Comparison of ENCODE assay signal across 19 mouse cellular contexts in genomic region chr12:16183055-16183454, GRCm38 (mm10).
DNase-seq lines count a peak whose midpoint lies in the region; ATAC-seq and TF ChIP-seq lines count a peak whose summit lies in the region.
"Had no signal": no experiment of that assay in that cellular context is flagged by ENCODE, and none has a peak within 500 bp of the region (broad histone marks: within the 10 kb centered on the region; RNA-seq: fewer than 3 reads in every experiment).

No protein-coding gene starts in this region.

- DNase-seq in embryonic facial prominence, embryonic 10.5 days (ENCODE audit: low spot score): no peak
- DNase-seq in limb, embryonic 10.5 days (ENCODE audit: low spot score): no peak
- peak; percentile 46 for DNase-seq in limb, embryonic 14.5 days (ENCODE audit: low spot score)
- DNase-seq in urinary bladder, adult 18-20 months (ENCODE audit: low spot score in 2 of 2): no peak
- DNase-seq: adrenal gland, postnatal 14 days; B cell, adult 2 months; cerebellum, adult 11-12 months; cerebellum, adult 9-10 months; cerebellum, postnatal 25 days; gastrocnemius, postnatal 36 days had no signal

- H3K27ac ChIP-seq in embryonic facial prominence, embryonic 13.5 days: peak overlapping the region; percentile 28; the same call in 1 of the 2 replicates
- no peak overlapping the region for H3K27ac ChIP-seq in embryonic facial prominence, embryonic 10.5 days (replicated peaks)
- H3K27ac ChIP-seq in limb, embryonic 12.5 days: 0 out of 2 replicates have a peak overlapping the region, but pooled peaks have one; percentile 7
- H3K27ac ChIP-seq in limb, embryonic 10.5 days: no peak overlapping the region; the same call in 1 of the 2 replicates
- H3K27ac ChIP-seq in limb, embryonic 14.5 days (replicated peaks; ENCODE audit: low read depth, low read length): no peak overlapping the region; the same call in 1 of the 2 replicates
- no peak overlapping the region for H3K27ac ChIP-seq in forebrain, embryonic 15.5 days (replicated peaks)
- H3K27ac ChIP-seq: heart, embryonic 15.5 days; hindbrain, embryonic 15.5 days had no signal

- H3K36me3 ChIP-seq in embryonic facial prominence, embryonic 13.5 days: no peaks in the 10 kb centered on the region
- H3K36me3 ChIP-seq in embryonic facial prominence, embryonic 10.5 days (replicated peaks): no peaks in the 10 kb centered on the region
- H3K36me3 ChIP-seq in limb, embryonic 12.5 days: no peaks in the 10 kb centered on the region
- H3K36me3 ChIP-seq in limb, embryonic 10.5 days: no peaks in the 10 kb centered on the region
- no peaks in the 10 kb centered on the region for H3K36me3 ChIP-seq in limb, embryonic 14.5 days (ENCODE audit: control insufficient read depth, insufficient read depth, low read length)
- no peaks in the 10 kb centered on the region for H3K36me3 ChIP-seq in forebrain, embryonic 15.5 days
- H3K36me3 ChIP-seq: heart, embryonic 15.5 days; hindbrain, embryonic 15.5 days had no signal

- ATAC-seq in embryonic facial prominence, embryonic 13.5 days (ENCODE audit: insufficient number of reproducible peaks, insufficient read depth, low FRiP score, low TSS enrichment, low read depth): no peak
- ATAC-seq in limb, embryonic 12.5 days (ENCODE audit: insufficient number of reproducible peaks, insufficient read depth, low FRiP score, low TSS enrichment, low read depth): no peak
- peak; percentile 47 for ATAC-seq in limb, embryonic 14.5 days (ENCODE audit: low FRiP score, low read depth)
- no peak for ATAC-seq in forebrain, embryonic 15.5 days (replicated peaks)
- ATAC-seq: CD4-positive, CD25-positive, alpha-beta regulatory T cell, adult 4 months; forebrain, embryonic 16.5 days; intestine, postnatal 0 days had no signal

- H3K4me1 ChIP-seq in embryonic facial prominence, embryonic 13.5 days: peaks cover 12% of the 10 kb centered on the region
- peaks cover 4% of the 10 kb centered on the region; the same call in 1 of the 2 replicates for H3K4me1 ChIP-seq in embryonic facial prominence, embryonic 10.5 days
- peaks cover 27% of the 10 kb centered on the region for H3K4me1 ChIP-seq in limb, embryonic 12.5 days (replicated peaks)
- peaks cover 11% of the 10 kb centered on the region for H3K4me1 ChIP-seq in limb, embryonic 10.5 days
- H3K4me1 ChIP-seq in limb, embryonic 14.5 days (ENCODE audit: control insufficient read depth, insufficient read depth, low read length): peaks cover 12% of the 10 kb centered on the region; the same call in 1 of the 2 replicates
- H3K4me1 ChIP-seq in forebrain, embryonic 15.5 days: peaks cover 5% of the 10 kb centered on the region; the same call in 1 of the 2 replicates

- TF ChIP-seq POLR2A in limb, embryonic 14.5 days (IDR thresholded peaks at IDR 0.05; ENCODE audit: borderline replicate concordance, extremely low read depth, insufficient read depth, insufficient read length): no peak

- H3K4me2 ChIP-seq in embryonic facial prominence, embryonic 13.5 days: no peak overlapping the region
- H3K4me2 ChIP-seq in limb, embryonic 12.5 days: no peak overlapping the region
- H3K4me2 ChIP-seq in limb, embryonic 14.5 days (replicated peaks; ENCODE audit: low read depth, low read length, severe bottlenecking): no peak overlapping the region; the same call in 1 of the 2 replicates
- H3K4me2 ChIP-seq in forebrain, embryonic 15.5 days (replicated peaks): no peak overlapping the region
- H3K4me2 ChIP-seq: heart, embryonic 11.5 days; heart, embryonic 15.5 days; hindbrain, embryonic 15.5 days had no signal

- no peak overlapping the region for H3K4me3 ChIP-seq in embryonic facial prominence, embryonic 13.5 days
- H3K4me3 ChIP-seq in embryonic facial prominence, embryonic 10.5 days: no peak overlapping the region
- H3K4me3 ChIP-seq in limb, embryonic 12.5 days (replicated peaks): no peak overlapping the region
- H3K4me3 ChIP-seq in limb, embryonic 10.5 days: no peak overlapping the region
- no peak overlapping the region for H3K4me3 ChIP-seq in limb, embryonic 14.5 days (replicated peaks; ENCODE audit: low read length)
- H3K4me3 ChIP-seq in forebrain, embryonic 15.5 days: no peak overlapping the region
- H3K4me3 ChIP-seq: heart, embryonic 15.5 days; hindbrain, embryonic 15.5 days had no signal

- H3K9ac ChIP-seq in embryonic facial prominence, embryonic 13.5 days: no peak overlapping the region
- H3K9ac ChIP-seq in limb, embryonic 12.5 days (replicated peaks): no peak overlapping the region
- H3K9ac ChIP-seq in limb, embryonic 14.5 days (ENCODE audit: low read depth, low read length, severe bottlenecking): no peak overlapping the region
- H3K9ac ChIP-seq in forebrain, embryonic 15.5 days (replicated peaks): no peak overlapping the region
- H3K9ac ChIP-seq: heart, embryonic 15.5 days; hindbrain, embryonic 15.5 days had no signal

- no peaks in the 10 kb centered on the region for H3K27me3 ChIP-seq in embryonic facial prominence, embryonic 13.5 days
- no peaks in the 10 kb centered on the region for H3K27me3 ChIP-seq in embryonic facial prominence, embryonic 10.5 days (replicated peaks; ENCODE audit: low read depth, poor library complexity, severe bottlenecking)
- H3K27me3 ChIP-seq in limb, embryonic 12.5 days: no peaks in the 10 kb centered on the region
- no peaks in the 10 kb centered on the region for H3K27me3 ChIP-seq in limb, embryonic 10.5 days (ENCODE audit: low read depth, poor library complexity, severe bottlenecking)
- no peaks in the 10 kb centered on the region for H3K27me3 ChIP-seq in limb, embryonic 14.5 days (ENCODE audit: control insufficient read depth, insufficient read depth, low read length)
- no peaks in the 10 kb centered on the region for H3K27me3 ChIP-seq in forebrain, embryonic 15.5 days
- H3K27me3 ChIP-seq: heart, embryonic 15.5 days; hindbrain, embryonic 15.5 days had no signal

- H3K9me3 ChIP-seq in embryonic facial prominence, embryonic 13.5 days: no peaks in the 10 kb centered on the region
- H3K9me3 ChIP-seq in embryonic facial prominence, embryonic 10.5 days: no peaks in the 10 kb centered on the region
- no peaks in the 10 kb centered on the region for H3K9me3 ChIP-seq in limb, embryonic 12.5 days
- no peaks in the 10 kb centered on the region for H3K9me3 ChIP-seq in limb, embryonic 10.5 days (replicated peaks)
- H3K9me3 ChIP-seq in limb, embryonic 14.5 days (ENCODE audit: control insufficient read depth, low read length): no peaks in the 10 kb centered on the region
- no peaks in the 10 kb centered on the region for H3K9me3 ChIP-seq in forebrain, embryonic 15.5 days
- H3K9me3 ChIP-seq: heart, embryonic 15.5 days; hindbrain, embryonic 15.5 days had no signal

- 13% methylated on average over 4 of the region's 4 CpGs for WGBS in embryonic facial prominence, embryonic 13.5 days
- 54% methylated on average over 4 of the region's 4 CpGs for WGBS in embryonic facial prominence, embryonic 10.5 days
- 14% methylated on average over 4 of the region's 4 CpGs for WGBS in limb, embryonic 12.5 days
- WGBS in limb, embryonic 10.5 days: 44% methylated on average over 4 of the region's 4 CpGs
- WGBS in limb, embryonic 14.5 days: 9% methylated on average over 4 of the region's 4 CpGs
- 71% methylated on average over 4 of the region's 4 CpGs for WGBS in forebrain, embryonic 15.5 days

Comparison
In these comparisons a context has a peak if more than half of its experiments do, and no peak if none do; other contexts are left out.
1. H3K27ac ChIP-seq: peak in embryonic facial prominence, embryonic 13.5 days (single experiment) and limb, embryonic 12.5 days (single experiment); none in embryonic facial prominence, embryonic 10.5 days (single experiment), limb, embryonic 10.5 days (single experiment), limb, embryonic 14.5 days (single experiment) and forebrain, embryonic 15.5 days (single experiment).